Mouse (Mus musculus) adrenal gland, adult (tissue): ENCODE measurements at regions not wholly inside any gene's neighbourhood (a gene's known extent, or its start where the extent isn't known, plus 50 kb on each side); places are given as distances from the start of the nearest gene placed in this dataset.
A peak's percentile ranks its signal among the peaks of the same experiment; 100 is the strongest.
"Not testable (repeated sequence)": the region's sequence is repeated elsewhere in the genome, so short reads cannot be mapped to it uniquely, and the experiment has no call there.

ENCODE experiments used
- DNase-seq, 2 experiments: peaks; one replicate each; pipeline ENCODE4 v3.0.0; 2022 to 2023; ENCODE audit warnings: low spot score in 1 of 2; ENCODE audit not compliant: inconsistent age in 2 of 2

- not testable (repeated sequence) for DNase-seq
These were observed 223.2 kb upstream of the Ell2 start for GRCm38 (mm10) chr13:75483157-75483915.

- DNase-seq: not testable (repeated sequence)
These were observed 222.3 kb upstream of the Ell2 start for GRCm38 (mm10) chr13:75484252-75484651.

- DNase-seq: no peak
These were observed 205.0 kb upstream of the Ell2 start for GRCm38 (mm10) chr13:75501530-75501929.

- DNase-seq: peak in 1 of 2 experiments; percentile 48
These were observed 203.2 kb upstream of the Ell2 start for GRCm38 (mm10) chr13:75503394-75503793.

- DNase-seq: no peak
These were observed 192.1 kb upstream of the Ell2 start for GRCm38 (mm10) chr13:75514315-75515020.

GRCm38 (mm10) chr13:75523293-75524278 is 183.0 kb upstream of the Ell2 start:
- no peak for DNase-seq

GRCm38 (mm10) chr13:75524481-75524880 is 182.1 kb upstream of the Ell2 start:
- no peak for DNase-seq

- no peak for DNase-seq
These were observed 175.0 kb upstream of the Ell2 start for GRCm38 (mm10) chr13:75531566-75531965.

GRCm38 (mm10) chr13:75541446-75541845 is 165.1 kb upstream of the Ell2 start:
- no peak for DNase-seq

- peak; percentile 60 to 91 for DNase-seq
These were observed 164.2 kb upstream of the Ell2 start for GRCm38 (mm10) chr13:75542253-75542945.

- DNase-seq: no peak
These were observed 163.6 kb upstream of the Ell2 start for GRCm38 (mm10) chr13:75542946-75543327.

- no peak for DNase-seq
These were observed 163.0 kb upstream of the Ell2 start for GRCm38 (mm10) chr13:75543595-75543994.

GRCm38 (mm10) chr13:75544728-75545127 is 161.8 kb upstream of the Ell2 start:
- DNase-seq: no peak

GRCm38 (mm10) chr13:75547791-75548190 is 158.8 kb upstream of the Ell2 start:
- no peak for DNase-seq

- DNase-seq: peak in 1 of 2 experiments; percentile 71
These were observed 127.6 kb upstream of the Ell2 start for GRCm38 (mm10) chr13:75578971-75579370.

- no peak for DNase-seq
These were observed 115.7 kb upstream of the Ell2 start for GRCm38 (mm10) chr13:75590836-75591235.

GRCm38 (mm10) chr13:75596856-75597255 is 109.7 kb upstream of the Ell2 start:
- no peak for DNase-seq

GRCm38 (mm10) chr13:75598186-75598585 is 108.4 kb upstream of the Ell2 start:
- peak; percentile 35 to 75 for DNase-seq

- DNase-seq: peak in 1 of 2 experiments; percentile 64
These were observed 107.9 kb upstream of the Ell2 start for GRCm38 (mm10) chr13:75598675-75599074.

GRCm38 (mm10) chr13:75623229-75623628 is 83.3 kb upstream of the Ell2 start:
- DNase-seq: no peak

GRCm38 (mm10) chr13:75627405-75627804 is 79.2 kb upstream of the Ell2 start:
- no peak for DNase-seq
